Mouse (Mus musculus) bone marrow, adult 2 months (tissue): Measurements from ENCODE around the gene Zswim4.
A peak's percentile ranks its signal among the peaks of the same experiment; 100 is the strongest.

Experiments
- CTCF ChIP-seq: fragments of 200-500 bp; IDR thresholded peaks from 2 replicates; pipeline ENCODE4 v1.5.1; 2011; ENCODE audit warnings: low read length, control low read depth; ENCODE audit not compliant: control insufficient read depth, insufficient read depth
- POLR2A ChIP-seq: fragments of 200-500 bp; IDR thresholded peaks from 2 replicates; pipeline ENCODE4 v1.6.1; 2011; ENCODE audit warnings: low read depth, mild to moderate bottlenecking, control low read depth, low read length, borderline replicate concordance; ENCODE audit not compliant: control insufficient read depth

DNA sequence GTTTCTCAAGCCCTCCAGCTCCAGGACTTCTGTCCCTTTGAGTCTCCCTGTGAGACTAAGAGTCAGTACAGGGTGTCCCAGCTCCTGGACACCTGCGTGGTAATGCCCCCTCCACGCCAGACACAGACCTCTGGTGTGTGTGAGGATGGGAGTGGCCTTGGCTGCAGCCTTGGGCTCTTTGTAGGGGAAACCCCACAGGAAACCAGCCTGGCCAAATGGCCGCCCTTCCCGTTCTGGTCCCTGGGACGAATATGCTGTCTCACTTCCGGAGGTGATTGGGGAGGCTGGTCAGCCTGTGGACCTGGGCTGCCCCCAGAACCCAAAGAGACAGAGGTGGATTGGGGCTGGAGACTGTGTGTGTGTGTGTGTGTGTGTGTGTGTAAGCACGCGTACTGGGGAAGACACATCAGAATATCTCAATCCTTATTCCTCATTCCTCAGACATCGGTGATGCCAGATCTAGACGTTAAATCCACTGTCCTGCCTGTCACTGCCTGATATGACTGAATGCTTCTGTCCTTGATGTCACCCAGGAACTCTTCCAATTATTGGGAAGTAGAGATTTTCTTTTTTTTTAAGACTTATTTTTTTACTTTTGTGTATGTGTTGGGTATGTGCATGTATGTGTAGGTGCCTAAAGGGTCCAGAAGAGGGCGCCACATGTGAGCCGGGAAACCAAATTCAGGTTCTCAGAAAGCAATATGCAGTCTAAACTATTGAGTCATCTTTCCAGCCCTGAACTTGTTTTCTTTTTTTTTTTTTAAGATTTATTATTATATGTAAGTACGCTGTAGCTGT, 32.7 kb downstream of the Zswim4 start:
- TF ChIP-seq CTCF (peak; percentile 40), POLR2A (peak; percentile 49; the same call in 1 of the 2 replicates)
